Mouse (Mus musculus) left cerebral cortex, adult 9 months (tissue): ENCODE measurements around the gene Clta.
A peak's percentile ranks its signal among the peaks of the same experiment; 100 is the strongest.

Experiments
- DNase-seq, 2 experiments: peaks; one replicate each; pipeline ENCODE4 v3.0.0; 2022; ENCODE audit warnings: low spot score in 2 of 2

Clta gene

DNA sequence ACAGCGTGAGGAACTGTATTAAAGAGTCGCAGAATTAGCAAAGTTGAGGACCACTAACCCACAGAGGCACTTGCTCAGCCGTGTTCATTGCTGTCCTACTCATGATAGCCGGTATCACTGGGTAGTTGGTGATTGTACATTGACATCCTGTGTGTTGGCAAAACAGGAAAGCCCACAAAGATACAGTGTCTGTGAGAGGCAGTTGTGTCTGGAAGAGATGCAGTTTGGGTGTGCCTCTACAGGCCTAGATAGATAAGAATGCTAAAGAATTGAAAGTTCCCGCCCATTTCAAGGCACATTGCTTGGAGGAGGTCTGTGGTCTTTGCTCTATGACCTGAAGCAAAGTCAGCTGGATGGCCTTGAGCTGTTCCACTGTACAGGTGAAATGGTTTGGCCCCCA lies at the start of gene Clta:
Clta (plus strand) TSS at position 327 of the 400 bp plus-strand sequence.
- DNase-seq = no peak

DNA sequence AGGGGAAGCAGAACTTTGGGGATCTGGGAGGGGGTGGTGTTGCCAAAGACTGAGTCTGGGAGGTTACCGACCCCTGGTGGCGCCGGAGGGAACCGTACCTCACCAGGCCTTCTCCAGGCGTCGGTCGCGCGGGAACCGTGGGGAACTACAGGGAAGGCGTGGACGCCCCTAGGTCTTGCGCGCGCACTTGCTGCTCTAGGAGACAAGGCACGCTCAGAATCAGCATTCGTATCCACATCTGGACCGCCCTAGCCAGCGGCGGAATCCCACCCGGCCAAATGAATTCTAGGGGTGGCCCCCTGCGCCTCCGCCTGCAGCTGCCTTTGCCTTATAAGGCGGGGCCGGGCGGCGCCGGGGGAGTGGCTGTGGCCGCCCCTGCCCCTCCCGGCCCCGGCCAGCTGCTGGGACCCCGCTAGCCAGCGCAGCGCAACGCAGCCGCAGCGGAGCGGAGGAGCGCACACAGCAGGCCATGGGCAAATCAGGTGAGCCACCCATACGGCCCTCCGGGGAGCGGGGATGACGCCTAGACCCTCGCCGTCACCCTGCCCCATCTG lies 46.9 kb upstream of the Clta start, which contains the start of gene Glipr2:
Glipr2 (plus strand) TSS at position 110 of the 554 bp plus-strand sequence.
- DNase-seq = peak in 1 of 2 experiments; percentile 55

DNA sequence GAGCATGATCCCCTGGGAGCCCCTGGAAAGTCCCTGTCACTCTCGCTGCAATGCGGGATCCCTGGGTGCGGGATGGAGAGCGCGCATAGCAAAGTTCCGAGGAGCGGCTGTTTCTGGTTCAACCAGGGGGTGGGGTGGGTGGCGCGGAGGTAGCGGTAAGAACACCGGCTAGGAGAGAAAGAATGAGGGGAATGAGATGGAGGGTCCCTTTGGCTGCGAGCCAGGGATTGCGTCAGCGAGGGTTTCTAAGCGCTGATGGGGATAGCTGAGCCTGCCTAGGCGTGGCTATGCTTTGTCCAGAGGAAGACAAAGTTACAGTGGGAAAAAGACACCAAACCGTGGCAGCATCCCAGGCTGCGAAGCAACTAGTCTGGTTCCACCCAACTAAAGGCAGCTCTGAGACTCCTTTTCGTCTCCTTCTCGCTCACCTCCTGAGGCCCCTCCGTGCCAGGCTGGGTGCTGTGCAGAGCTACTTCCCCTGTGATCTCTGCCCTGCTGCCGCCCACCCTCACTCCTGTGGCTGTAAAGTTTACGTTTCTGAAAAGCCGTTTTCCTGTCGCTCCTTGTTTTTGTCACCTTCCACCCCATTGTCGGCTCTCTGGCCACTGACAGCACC lies 46.3 kb upstream of the Clta start:
- DNase-seq = no peak

DNA sequence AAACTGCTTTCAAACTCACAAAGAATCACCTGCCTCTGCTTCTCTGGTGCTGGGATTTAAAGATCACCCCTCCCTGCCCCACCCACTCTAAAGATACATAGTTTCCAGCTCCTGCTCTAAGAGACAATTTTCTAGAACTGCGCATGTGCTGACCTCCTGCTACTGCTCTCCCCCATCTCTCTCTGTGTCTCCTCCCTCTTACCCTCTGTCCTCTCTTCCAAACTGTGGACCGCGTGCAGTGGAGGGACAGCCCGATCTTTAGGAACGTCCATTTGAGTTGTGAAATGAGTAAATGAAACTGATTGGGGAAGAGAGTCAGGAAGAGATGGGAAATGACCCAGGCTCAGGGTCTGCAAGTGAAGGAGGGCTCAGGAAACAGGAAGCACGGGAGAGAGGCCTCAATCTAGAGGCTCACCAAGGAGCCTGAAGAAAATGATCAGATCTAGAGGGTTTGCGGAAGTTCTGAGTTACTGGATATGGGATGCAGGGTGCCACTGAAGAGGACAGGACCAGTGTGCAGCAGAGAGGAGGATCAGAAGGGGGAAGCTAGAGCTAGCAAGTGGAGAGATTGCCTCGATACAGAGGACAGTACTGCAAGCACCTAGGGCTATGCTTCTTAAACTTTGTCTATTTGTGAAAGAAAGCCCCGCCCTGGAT lies 44.6 kb upstream of the Clta start:
- no peak for DNase-seq

DNA sequence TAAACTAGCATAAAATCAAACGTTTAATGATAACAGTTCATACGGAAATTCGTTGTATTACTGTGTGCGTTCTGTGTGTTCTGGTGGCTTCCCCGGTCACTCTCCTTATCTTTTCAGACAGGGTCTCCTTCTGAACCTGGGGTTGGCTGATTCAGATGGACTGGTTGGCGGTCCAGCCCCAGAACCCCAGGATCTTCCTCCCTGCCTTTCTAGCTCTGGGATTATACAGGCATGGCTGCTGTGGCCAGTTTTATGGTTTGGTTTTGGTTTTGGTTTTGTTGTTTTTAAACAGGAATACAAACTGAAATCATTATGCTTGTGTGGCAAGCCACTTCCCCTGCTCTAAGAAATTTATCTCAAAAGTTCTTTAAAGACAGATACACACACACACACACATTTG lies 44.0 kb upstream of the Clta start:
- DNase-seq = no peak

DNA sequence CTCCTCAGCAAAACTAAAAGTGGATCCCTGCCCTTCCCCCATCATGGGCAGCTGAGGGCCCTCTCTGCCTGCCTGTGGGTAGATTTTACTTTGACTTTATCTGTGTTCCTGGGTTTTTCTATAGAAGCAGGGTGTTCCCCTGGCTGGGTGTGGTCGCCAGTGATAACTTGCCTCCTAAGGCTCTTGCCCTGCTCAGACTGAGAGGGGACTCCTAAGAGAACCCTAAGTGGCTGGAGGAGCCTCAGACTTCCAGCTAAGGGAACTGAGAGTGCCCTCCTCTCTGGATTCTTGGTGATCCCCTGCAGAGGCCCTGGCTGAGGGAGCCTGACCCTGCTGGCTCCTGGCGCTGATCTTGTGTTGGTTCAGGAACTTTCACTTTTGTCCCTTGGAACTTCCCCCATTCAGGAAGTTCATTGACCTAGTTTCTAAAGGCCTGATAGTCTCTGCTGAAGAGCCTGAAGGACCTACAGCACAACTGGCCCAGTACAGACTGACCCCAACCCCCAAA lies 39.9 kb upstream of the Clta start:
- no peak for DNase-seq

DNA sequence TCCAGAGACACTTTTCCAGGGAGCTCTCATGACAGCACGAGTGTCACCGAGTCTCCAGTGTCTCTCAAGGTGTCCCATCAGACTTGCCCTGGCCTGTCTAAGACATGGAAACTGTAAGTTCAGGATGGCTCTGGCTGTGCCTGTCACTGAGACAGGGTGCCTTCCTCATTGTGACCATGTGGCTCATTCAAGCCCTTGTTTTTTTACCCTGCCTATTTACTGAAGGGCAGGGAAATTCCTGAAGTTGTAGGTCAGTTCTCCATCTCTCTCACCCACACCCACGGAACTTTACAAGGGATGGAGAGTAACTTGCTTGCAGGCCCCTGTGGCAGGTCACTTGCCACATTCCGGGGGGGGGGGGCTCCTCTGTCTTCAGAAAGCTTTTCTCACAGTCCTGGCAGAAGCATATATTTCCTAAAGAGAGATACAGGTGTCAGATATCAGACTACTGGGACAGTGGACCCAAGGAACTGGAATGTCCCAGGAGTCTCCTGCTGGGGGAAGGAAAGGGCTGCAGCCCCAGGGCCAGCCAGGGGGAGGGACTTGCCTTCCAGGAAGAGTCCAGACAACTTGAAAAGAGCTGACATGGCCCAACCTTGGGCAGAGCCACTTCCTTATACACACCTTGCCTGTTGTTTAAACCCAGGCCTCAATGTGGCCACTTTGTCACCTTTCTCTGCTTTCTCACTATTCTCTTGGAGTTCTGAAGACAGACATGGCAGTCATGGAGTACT lies 39.1 kb upstream of the Clta start:
- no peak for DNase-seq

DNA sequence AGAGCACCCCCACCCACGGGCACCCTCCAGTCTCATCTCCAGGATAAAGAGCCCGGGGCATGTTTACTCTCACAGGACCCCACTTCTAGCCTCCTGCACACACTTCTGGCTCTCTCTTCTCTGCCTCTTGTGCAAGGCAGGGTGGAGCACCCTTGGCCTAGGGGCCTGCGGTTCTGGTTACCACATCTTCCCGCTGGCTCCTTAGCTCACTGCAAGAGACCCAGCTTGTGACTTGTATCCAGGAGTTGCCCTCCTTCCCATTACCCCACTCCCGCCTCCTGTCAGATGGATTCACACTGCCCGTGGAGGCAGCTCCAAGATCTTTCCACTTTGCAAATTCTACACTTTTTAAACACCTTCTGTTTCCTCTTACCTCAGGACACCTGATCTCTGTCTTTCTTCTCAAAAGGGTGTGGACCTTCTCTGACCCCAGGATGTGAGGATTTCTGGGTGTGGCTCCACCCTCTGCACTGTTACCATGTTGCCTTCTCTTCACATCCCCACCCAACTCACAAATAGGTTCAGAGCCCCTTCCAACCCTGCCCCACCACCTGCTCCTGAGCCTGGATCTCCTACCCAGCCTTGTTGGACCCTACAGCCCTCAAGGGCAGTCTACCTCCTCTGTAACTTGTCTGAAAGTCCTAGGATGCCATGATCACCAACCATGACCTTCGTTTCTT lies 38.3 kb upstream of the Clta start:
- DNase-seq = no peak

DNA sequence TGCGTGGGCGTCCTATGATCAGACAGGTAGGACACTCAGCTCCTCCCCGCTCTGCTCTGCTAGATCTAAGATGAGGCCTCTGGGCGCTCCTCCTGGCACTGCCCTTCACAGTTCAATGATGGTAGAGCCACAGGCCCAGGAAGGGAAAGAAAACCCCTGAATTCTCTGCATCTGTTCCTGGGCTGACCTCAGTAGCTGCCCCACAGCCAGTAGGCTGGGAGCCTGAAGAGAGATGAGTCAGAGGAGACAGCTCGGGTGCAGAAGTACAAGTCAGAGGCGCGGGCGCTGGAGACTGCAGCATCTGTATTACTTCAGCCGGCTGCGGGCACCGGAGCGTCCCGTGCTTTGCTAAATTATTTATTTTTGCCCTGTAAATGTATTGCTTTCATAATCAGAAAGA lies 35.6 kb upstream of the Clta start:
- DNase-seq = peak in 1 of 2 experiments; percentile 52

DNA sequence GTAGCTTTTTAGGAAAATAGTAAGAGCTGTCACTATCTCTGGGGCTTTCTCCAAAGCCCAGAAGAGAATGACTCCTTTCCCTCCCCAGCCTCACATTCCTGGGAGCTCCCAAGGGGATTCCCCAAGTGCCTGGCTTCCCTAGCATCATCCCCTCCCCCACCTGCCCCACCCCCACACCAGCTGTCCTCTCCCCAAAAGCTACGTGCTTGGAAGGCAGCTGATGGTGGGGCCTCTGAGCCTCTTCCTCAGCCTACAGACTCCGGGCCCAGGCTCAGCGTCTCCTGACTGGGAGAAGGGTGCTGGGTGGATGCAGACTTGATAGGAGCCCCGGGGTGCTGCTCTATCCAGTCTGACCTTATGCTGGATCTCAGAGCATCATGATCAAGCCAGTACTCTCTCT lies 34.9 kb upstream of the Clta start:
- no peak for DNase-seq

DNA sequence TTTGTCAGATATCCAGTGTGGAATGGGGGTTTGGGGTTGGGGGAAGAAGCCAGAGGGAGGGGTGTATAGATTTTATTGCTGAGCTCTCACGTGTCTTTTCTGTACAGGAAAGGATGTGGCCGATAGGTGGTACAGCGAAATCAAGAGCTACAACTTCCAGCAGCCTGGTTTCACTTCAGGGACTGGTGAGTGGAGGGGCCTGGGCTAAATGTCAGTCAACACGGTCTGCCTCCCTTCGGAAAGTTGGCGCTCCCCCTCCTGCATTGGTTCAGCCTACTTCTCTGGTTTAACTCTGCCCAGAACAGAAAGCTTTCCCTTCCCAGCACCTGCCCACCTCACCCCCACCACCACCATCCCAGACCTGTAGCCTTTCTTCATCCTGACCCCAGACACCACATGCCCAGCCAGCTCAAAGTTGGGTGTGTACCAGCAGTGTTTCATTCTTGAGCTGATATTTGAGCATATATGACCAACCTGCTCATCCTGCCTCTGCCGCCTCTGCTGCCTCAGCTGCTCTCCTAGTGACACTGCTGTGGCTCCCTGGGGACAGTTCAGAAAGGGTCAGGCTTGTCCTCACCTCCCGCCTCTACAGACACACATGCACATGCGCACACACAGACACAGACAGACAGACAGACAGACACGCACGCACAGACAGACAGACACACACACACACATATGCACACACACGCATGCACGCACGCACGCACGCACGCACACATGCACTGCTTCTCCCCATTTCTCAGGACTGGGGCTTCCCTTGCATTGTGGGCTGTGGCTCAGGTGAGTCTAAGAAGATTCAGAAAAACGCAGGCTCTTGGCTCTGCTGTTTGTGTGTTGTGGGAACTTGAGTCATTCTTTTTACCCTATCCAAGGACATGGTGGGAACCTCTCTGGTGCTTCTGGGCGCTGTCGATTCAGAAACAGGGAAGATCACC lies 33.6 kb upstream of the Clta start:
- no peak for DNase-seq

DNA sequence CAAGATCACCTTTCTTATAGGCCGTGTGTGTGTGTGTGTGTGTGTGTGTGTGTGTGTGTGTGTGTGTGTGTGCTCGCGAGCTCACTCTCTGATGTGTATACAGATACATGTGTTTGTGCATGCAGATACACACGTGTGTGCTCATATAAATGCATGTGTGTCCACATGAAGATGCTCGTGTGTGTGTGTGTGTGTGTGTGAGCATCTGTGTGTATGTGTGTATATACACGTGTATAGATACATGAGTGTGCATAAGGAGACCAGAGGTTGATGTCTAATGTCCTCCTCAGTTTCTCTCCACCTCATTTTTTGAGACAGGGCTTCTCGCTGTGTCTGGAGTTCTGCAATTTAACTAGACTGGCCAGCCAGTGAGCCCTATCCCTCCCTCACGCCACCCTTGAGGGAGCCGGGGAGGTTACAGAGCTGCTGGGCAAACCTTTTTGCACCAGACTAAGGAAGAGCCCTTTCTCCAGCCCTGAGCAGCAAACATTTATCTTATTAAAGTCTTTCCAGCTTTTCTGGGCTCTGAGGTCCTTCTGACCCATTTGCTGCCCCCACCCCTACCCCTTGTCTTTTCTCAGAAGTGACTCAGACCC lies 32.6 kb upstream of the Clta start:
- no peak for DNase-seq

DNA sequence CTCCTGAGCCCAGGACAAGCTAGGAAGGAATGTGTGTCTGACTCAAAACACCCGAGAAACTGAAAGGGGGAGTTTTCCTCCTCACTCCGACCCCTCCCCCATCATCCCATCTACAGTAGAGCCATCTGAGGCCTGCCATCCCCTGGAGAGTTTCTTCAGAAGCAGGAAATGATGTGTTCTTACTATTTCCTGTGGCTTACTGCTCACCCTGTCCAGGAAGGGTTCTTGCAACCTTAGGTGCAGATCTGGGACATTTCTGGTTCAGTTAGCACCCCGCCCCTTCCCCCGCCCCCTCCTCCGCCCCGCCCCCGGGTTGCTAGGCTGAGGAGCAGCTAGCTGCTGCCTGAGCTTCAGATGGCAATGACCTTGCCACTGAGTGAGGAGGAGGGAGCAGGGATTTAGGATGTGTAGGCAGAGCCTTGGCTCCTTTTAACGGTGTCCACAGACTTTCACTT lies 32.1 kb upstream of the Clta start:
- DNase-seq = no peak

DNA sequence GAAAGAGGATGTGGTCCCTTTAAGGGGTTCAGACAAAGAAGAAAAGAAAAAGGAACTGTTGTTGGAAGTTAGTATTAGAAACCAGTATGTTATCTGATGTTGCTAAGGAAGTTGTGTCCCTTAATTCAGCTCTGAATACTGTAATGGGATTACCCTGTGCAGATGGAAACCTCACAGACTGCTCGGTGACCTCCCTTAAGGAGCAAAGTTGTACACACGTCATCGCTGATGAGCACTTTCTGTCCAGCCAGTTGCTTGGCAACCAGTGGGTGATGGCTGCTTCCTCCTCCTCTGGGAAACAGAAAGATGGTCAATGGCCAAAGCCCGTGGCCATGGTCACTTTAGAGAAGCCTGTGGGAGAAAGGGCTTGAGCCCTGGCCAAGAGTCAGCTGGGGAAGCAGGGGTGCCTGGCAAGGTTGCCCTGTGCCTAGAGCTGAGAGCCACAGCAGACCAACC lies 30.7 kb upstream of the Clta start:
- DNase-seq = peak in 1 of 2 experiments; percentile 52

DNA sequence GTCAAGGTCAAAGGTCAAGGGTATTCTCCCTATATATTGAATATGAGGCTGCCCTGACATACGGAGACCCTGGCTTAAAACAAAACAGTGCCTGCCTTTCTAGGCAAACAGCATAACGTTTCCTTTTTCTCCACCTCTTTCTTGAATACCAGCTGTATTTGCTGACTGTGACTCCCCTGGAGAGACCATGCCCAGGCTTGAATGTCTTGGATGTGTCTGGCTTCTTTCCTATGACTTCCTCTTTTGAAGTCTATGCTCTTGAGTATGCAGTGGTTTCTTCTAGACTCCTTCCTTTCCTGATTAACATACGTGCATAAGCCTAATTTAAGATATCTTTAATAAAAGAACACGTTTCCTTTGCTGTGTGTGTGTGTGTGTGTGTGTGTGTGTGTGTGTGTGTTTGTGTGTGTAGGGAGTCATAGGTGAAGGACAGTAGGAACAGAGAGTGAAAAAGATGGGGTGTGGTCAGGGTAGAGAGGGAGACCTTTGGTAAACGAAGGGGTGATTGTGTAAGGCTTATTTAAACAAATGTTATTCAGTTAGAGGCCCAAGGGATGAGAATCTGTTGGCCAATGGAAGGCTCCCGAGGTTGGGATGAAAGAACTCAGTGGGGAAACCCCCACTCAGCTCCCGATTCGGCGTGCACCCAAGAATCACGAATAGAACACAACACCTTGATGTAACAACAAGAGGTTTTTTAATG lies 29.2 kb upstream of the Clta start:
- DNase-seq = no peak

DNA sequence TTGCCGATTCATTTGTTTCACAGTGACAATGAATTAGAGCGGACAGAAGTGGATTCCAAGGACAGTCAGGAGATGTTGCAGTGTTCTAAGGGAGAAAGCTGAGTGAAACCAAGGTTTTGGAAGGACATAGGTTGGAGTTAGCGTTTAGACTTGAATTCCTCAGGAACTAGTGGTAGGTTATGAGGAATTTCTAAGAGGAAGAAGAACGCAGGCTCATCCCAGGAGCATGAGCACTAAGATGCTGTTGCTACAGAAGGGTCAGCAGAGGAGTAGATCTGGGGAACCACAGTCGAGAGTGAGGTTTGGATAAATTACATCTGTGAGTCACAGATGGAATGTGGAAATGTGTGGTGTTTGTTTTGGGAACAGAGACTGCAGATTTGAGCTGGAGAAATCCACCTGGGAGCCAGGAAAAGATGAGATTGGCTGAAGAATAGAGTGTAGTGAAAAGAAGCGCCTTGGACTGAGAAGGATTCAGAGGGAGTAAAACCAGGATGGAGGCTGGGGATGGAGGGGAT lies 28.0 kb upstream of the Clta start:
- DNase-seq = no peak

DNA sequence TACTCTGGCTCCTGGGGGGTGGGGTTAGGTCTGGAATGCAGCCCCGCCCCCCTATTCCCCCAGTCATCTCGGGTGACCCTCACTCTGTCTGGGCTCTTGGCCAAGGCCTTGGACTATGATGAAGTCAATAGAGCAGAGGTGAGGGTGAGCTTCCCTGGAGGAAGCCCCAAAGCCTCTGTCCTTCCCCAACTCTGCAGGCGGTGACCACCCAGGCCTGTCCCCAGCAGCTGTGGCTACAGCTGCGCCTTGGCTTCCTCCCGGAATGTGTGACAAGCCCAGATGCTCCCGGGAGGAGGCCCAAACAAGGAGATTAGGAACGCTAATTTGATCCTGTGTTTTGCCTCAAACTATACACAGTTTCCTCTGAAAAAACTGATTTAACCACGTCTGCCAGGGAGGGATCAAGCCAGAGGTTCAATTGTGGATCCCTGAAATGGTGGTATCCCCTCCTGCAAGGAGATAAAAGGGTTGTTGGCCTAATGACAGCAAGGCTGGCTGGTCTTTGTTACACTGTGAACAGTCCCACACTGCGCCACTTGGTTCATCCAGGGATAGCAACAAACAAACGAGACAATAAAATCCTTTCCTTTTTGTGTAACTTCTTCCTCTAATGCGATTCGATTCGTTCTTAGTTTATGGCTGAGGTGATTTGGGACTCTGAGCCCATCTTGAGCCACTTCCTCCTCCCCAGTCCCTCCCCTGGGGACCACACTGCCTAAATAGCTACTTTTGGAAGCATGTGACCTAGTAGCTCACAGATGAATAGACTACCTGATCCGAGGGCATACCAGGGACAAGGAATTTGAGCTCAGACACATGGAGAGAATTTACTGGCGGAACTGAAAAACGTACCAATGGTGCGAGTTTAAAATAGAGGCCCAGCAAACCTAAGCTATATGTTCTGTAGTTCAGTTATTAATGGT lies 25.5 kb upstream of the Clta start:
- no peak for DNase-seq

DNA sequence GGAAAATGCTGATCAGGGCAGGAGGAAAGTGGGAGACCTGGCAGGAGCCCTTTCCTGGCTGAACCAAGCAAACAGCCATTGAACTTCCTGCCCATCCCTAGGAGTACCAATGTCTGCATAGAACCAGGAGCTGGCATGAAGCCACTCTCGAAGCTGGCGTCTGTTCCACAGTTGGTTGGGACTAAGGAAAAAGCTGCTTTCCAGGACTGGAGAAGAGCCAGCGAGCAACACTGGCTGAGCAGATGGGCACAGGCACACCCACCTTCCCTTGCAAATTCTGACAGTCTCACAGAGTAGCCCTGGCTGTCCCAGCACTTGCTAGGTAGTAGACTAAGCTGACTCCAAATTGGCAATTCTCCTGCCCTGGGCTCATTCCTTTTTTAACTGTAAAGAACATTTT lies 24.5 kb upstream of the Clta start:
- DNase-seq = peak; percentile 61 to 93
